Mouse (Mus musculus) gastrocnemius, adult 18-20 months (tissue): ENCODE measurements around the gene Ipmk. TPM values are rescaled to one million over a fixed set of nuclear protein-coding genes. Genes with fewer than 3 reads are reported as not detected.
"Not testable (repeated sequence)": the region's sequence is repeated elsewhere in the genome, so short reads cannot be mapped to it uniquely, and the experiment has no call there.

Experiments
- DNase-seq: peaks from one replicate; pipeline ENCODE4 v3.0.0; 2021; ENCODE audit warnings: low spot score
- total RNA-seq, 2 experiments: library from RNA; stranded (reverse); gene quantifications; 2 replicates each; pipeline ENCODE4 v1.2.3; 2021

The Ipmk gene
- total RNA-seq, 2 experiments from 2014 or later: 18.0 to 19.4 TPM

DNA sequence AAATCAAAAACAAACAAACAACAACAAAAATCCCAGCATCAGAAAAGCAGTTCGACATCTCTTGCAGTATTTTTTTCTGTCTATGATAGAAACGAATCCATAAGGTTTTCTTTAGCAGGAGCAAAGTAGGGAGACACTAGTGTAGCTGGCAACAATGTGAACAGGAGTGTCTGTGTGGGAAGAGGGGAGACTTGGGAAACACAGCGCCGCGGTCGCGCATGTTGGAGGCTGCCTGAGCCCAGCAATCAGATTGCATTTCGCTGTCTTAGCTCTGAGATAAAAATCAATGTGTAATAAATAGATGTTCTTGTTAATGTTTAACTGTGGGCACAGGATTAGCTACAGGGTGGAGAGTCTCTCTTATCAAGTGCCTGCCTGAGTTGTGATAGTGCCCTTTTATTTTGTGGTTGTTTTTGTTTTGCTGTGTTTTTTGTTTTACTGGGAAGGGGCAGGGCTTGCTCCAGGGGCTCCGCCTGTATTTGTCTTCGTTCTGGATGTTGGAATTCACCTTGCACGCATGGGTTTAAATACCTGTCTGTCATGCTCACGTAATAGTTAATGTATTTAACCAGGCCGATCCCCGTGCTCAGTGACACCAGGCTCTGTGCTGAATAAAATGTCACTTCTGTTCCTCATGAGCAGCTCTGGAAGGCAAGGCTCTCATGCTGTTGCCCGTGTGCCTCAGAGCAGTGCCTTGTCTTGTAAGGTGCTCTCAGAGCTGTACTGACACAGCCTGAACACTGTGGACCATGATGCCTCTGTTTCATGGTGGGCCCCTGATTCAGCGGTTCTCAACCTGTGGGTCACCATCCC, 20.8 kb downstream of the Ipmk start:
- no peak for DNase-seq

DNA sequence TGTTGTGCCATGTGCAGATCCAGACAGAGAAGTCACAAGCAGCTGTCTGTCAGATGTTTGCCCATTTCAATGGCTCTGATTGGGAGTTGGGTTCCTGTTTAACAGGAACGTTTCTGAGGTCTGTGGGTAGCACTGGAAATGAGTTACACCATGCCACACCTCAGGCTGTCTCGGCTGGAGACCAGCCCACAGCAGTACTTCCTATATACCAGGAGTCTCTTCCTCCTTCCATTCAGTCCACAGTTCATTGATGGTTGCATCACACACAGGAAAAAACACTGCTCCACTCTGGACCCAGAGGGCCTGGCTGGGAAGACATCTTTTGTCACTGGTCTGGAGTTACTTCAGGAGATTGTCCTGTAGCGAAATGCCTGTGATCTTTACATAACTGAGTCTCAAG, 21.9 kb downstream of the Ipmk start:
- DNase-seq: no peak

DNA sequence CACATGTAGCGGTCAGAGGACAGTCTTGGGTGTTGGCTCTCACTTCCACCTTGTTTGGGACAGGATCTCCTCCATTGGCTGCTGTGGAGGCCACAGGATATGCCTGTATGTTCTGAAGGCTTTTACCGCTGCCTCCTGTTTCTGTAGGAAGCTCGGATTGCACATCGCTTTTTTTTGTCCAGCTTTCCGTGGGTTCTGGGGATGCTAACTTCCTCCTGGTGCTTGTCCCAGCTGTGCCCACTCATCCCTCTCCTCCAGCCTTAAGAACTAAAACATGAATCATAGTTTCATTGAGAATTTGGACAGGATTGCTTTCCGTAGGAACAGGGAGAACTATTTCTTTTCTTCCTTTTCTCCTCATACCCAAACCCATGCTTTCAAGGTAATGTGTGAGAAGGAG, 24.3 kb downstream of the Ipmk start:
- no peak for DNase-seq

DNA sequence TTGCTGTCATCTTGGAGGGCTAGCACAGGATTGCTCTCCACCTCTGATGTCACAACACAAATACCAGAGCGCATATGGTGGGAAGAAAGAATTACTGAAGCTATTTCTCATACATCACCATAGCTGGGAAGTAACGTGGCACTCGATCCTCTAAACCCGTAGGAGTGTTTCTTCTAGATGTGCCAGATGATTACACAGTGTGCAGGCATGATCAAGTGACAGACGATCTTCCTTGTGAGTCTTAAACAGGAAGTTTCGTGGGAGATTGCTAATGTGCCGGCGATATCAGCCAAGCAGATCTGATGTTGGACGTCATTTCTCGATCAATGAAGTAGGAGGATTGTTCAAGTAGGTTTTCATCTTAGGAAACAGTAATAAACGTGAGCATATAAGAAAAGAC, 26.1 kb downstream of the Ipmk start:
- DNase-seq: no peak

- no peak for DNase-seq
These were observed 28.5 kb downstream of the Ipmk start for GRCm38 (mm10) chr10:71376014-71376413.

GRCm38 (mm10) chr10:71380406-71380805, 32.8 kb downstream of the Ipmk start:
- DNase-seq: no peak

DNA sequence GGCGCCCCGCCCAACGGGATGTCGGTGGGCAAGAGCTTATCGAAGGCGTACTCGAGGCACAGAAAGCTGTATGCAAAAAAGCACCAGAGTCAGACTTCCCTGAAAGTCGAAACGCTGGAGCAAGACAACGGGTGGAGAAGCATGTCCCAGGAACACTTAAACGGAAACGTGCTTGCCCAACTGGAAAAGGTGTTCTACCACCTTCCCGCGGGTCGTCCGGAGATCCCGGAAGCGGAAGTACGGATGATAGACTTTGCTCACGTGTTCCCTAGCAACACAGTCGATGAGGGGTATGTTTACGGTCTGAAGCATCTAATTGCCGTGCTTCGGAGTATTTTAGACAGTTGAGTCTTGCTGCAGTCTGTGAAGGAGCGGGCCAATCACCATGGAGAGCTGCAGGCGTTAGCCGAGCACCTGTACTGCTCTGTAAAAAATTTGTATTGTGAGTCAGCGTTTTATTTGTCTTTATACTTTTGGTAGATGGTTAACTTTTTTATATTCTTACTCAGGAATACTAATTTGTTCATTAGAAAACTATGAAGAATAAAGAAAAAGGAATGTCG, 34.0 kb downstream of the Ipmk start:
- DNase-seq: no peak

DNA sequence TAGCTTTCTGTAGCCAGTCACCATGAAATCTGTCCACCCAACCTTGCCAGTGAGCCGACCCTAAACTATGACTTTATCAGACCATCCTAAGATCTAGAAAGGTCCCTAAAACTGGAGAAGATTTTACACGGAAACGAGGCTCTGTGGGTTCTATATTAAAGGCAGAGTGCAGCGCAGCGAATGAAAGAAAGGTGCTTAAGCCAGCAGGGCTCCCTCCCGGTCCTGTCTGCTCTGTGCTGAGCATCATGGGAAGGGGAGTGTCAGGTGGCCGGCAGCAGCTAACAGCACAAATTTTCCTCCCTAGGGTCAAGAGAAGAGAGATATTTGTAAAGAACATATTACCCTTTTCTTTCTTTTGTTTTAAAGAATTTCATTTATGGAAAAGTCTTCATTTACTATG, 34.5 kb downstream of the Ipmk start:
- DNase-seq: no peak

DNA sequence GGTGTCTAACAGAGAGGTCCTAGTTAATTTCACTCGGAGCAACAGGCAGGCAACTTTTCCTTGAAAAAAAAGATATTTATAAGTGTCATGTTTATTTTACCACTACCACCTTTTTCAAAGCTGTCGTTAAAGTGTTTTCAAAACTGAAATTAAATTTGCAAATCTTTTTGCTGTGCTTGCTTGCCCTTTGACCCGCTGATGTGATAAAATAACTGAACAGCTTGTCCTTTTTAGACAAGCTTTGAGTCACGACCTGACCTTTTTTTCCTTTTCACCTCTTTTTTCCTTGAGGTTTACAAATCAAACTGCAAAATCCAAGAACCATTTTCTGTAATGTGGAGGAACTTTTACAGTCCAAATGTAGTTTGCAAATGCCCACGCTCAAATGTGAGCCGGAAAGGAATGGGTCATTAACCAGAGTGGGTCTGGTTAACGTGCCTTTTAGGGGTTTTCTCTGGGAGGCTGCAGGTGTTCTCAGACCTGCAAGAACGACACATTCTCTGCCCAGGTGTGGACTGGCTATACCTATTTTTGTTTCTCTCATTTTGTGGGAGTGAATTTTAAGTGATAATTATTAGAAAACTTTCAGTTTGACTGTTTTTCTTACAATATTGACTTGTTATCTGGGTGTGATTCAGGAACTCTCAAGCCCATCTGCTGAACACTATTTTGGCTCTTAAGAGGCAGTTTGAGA, 35.4 kb downstream of the Ipmk start:
- no peak for DNase-seq

DNA sequence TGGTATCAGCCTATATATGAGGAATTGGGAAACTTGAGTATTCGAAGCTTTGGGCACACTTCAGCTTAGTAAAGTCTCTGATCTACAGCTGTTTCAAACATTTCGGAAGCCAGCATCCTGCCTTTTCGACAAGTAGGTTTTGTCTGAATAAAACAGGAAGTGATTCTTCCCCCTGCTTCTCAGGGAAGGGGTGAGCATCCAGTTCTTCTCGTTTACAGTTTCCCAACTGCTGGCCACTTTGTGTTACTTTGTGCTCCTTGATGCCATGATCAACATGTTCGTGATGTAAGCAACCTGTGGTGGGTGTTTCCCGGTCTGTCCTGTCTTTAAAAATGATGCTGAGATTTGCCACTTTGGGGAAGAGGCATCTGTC, 36.0 kb downstream of the Ipmk start:
- DNase-seq: not testable (repeated sequence)

DNA sequence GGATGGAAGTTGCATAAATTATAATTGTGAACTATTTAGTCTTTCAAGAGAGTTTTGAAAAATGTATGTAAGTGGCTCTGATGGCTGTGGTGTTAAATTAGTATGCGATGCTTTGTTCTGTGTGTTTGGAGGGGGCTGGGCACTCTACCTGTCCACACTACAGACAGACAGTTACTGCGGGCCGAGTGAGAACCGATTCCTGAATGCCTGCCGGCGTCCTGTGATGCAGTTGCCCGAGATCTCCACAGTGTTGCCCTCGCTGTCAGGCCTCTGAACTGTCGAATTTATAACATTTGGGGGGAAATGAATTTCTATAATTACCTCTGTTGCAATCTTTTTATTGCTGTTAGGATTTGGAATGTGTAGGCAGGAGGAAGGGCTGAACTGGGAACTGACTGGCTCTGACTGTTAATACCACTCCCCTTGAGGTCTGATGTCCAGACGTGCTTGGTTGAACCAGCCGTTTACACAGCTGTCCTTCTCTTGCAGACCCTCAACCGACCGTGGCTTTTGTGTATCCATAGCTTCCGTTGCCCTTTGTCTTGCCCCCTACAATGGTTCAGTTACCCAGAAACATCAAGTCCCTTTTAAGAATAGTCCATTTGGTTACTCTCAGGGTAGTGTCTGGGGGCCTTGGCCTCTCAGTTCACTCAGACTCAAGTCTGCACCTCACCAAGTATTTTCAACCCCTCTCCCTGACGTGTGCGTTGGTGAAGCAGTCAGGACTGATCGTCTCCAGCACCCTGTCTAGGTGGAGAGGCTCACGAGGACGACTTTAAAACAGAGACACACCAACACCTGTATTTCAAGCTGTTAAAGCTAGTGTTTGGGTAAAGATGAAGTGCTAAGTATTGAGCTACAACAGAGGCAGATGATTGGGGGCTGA, 36.8 kb downstream of the Ipmk start:
- no peak for DNase-seq

- DNase-seq: no peak
These were observed 41.7 kb downstream of the Ipmk start for GRCm38 (mm10) chr10:71389311-71389710.

DNA sequence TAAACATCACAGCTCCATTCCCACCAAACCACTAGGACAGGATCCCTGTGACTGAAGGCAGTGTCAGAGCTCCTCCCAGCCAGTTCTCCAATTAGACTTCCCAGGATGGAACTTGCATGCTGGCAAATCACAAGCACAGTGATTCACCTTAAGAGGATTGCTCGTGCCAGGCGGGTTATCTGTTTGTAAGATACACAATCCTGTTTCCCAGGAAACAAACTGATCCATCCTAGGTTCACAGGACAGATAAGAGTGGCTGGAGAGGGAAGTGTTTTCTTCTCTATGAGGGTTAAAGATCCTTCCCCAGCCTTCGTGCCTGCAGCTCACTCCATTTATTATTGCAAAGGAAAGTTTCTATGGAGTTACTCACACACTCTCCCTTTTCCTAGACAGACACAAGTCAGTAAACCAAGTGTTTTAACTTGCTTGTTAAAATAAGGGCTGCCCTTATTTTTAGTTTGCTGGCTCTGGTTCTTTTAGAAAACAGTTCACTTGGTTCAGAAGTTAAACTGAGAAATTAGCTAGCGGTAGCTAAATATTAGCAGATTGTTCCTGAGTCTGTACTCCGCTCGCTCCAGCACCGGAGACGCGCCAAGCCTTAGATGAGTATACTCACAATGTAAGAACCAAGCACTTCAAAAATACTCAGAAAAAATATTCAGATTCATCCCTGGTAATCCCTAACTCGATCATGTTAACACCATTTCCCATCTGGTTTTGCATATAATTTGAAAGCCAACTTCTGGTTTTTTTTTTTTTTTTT, 51.0 kb downstream of the Ipmk start:
- no peak for DNase-seq

GRCm38 (mm10) chr10:71399399-71399798, 51.8 kb downstream of the Ipmk start:
- DNase-seq: no peak

DNA sequence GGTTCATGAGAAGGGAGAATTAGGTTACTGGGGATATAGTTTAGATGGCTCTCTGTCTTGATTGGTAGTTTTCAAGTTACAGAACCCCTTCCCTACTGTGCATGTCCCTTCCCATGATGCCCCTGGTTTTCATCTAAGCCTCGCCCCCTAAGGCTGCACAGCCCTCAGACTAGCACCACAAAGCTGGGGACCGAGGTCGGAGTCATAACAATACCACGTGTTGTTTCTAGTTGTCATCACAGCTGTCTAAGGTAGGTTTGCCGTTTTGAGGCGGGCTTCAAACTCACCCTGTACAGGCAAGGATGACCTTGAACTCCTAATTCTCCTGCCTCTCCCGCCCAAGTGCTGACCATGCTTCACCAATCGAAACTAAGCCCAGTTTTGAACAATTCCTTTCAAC, 52.4 kb downstream of the Ipmk start:
- no peak for DNase-seq

DNA sequence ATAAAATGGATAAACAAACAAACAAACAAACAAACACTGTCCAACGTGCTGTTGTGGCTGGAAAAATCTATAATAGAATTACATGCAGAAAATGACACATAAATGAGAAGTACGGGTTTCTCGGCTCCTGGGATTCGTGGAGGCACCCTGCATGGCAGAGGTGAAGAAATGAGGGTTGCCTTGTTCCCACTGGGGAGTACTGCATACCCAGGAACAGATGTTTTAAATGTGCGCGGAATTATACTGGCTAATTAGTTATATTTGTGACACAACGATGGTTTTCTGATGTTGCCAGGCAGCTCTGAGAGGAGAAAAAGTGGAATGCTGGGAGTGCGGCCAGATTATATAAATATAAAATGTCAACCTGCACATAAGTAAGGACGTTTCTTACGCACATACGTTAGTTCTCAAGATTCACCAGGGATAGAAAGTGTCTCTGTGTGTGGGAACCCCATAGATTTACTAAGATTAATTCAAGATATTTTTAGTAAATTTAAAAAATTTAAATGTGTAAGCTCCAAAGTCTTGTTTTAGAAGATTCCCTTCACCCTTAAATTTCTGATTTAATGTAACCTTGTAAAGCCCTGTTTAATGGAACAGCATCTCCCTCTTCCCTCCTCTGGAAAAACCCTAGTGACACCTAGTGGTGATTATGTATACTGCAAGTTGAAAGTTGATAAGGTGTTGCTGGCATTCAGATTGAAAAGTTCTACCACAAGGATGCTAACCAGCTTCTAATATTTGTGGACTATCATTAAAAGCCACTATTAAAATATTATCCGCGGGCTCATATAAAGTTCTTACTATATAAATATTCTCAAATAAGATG, 53.5 kb downstream of the Ipmk start:
- peak; percentile 53 for DNase-seq

GRCm38 (mm10) chr10:71403638-71404037, 56.1 kb downstream of the Ipmk start:
- DNase-seq: no peak

DNA sequence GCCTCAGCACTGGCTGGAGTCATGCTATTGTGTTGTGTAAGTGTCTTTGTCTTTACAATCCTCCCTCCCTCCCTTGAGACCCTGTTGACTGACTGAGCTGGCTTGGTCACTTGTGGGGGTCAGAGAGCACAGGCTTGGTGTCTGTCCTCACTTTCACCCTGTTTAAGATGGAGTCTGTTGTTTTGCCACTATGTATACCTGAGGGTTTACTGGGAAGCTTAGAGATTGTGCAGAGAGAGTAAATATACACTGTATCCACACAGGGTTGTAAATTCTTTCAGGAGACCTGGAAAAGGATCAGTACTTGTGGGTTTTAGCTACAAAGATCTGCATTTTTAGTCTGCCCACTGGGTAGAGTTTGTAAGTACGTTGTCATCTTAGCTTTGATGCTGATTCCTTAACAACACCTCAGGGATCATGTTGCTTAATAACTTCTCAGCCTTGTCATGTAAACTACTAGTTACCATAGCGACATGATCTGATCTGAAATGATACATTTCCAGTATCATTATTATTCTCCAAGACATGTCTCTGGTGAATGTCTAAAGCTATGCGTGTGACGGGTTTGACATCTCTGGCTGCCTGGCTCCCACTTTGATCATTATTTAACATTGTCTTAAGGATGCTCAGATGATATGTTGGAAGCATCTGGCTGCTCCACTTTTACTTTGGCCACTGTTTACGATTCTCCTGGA, 58.1 kb downstream of the Ipmk start:
- no peak for DNase-seq

DNA sequence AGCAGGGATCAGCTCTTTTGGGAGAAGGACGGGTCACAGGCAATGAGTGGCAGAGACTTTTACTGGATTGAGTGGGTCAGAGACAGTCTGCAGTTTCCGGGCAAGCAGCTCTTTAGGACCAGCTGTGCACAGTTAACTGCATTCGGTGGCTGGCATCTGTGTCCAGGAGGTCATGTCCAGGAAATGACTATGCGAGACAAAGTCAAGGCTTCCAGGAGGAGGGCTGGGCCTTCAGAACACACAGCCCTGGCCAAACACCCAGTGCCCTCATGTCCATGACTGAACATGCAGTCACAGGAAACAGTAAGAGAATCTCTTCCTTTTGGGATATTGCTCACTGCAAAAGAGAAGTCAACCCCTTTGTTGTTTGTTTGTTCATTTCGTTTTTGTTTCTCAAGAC, 62.4 kb downstream of the Ipmk start:
- no peak for DNase-seq

DNA sequence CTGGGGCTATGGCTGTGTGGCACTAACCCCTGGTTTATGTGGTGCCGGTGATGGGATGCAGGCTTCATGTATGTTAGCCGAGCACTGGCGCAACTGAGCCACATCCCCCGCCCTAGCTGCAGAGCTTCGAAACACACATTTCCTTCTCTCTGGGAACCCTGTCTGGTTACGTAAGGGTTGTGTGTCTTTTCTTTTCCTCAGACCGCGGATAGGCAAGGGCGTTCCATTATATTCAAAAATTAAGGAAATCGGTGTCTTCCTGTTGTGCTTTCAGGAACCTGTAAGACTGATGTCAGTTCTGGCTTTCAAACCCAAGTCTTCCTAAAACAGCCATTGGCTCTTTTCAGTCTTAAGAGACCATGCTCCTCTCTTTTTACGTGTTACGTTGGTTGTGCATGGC, 65.8 kb downstream of the Ipmk start:
- DNase-seq: no peak
